Mouse (Mus musculus) brain, embryonic 14.5 days (tissue): ENCODE measurements around the gene Tectb.

Source experiments
- CTCF ChIP-seq: fragments of 200-500 bp; IDR thresholded peaks from 2 replicates; pipeline ENCODE4 v1.5.1; 2012; ENCODE audit warnings: inconsistent platforms, mild to moderate bottlenecking, moderate library complexity, borderline replicate concordance; ENCODE audit not compliant: insufficient read depth, insufficient read length; ENCODE audit errors: extremely low read depth
- POLR2A ChIP-seq: fragments of 200-500 bp; IDR thresholded peaks from 2 replicates; pipeline ENCODE4 v1.6.1; 2012; ENCODE audit warnings: mild to moderate bottlenecking, inconsistent platforms, borderline replicate concordance; ENCODE audit not compliant: poor library complexity, insufficient read depth, insufficient read length, severe bottlenecking; ENCODE audit errors: extremely low read depth

DNA sequence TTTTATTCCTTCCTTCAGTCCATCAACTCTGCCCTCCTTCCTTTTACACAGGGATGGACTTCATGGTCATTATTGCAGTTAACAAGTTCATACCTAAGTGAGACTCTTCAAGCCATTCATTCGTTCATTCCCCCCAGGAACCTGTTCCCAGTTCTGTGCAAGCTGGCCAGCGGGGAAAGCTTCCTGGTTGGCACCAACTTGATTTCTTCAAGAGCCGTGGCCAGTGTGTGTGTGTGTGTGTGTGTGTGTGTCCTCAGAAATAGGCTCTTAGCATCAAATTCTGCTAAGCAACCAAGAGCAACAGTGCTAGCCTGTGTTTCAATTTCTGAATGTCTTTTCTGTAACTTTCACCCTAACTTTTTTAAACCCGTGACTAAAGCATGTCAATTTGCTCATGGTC lies 14.6 kb upstream of the Tectb start:
- TF ChIP-seq CTCF (no peak), POLR2A (no peak)
